Mouse (Mus musculus) midbrain, embryonic 15.5 days (tissue): Measurements from ENCODE around the gene Vps16. TPM values are rescaled to one million over a fixed set of nuclear protein-coding genes. Genes with fewer than 3 reads are reported as not detected.
A peak's percentile ranks its signal among the peaks of the same experiment; 100 is the strongest.

Experiments
- ATAC-seq: fragments of 200-750 bp; cut with Nextera tagmentation; replicated peaks from 2 replicates; pipeline ENCODE4 v1.8.0; 2017; ENCODE audit warnings: moderate TSS enrichment
- H3K27ac ChIP-seq: fragments of 300-500 bp; sonication (generic); 2 replicates; pipeline ENCODE4 v1.5.1; 2015; ENCODE audit warnings: mild to moderate bottlenecking, inconsistent platforms
- H3K27me3 ChIP-seq: fragments of 300-500 bp; sonication (generic); replicated peaks from 2 replicates; pipeline ENCODE4 v1.6.1; 2015; ENCODE audit warnings: inconsistent platforms
- H3K36me3 ChIP-seq: fragments of 300-500 bp; sonication (generic); replicated peaks from 2 replicates; pipeline ENCODE4 v1.6.1; 2015; ENCODE audit warnings: inconsistent platforms
- H3K4me1 ChIP-seq: fragments of 300-500 bp; sonication (generic); 2 replicates; pipeline ENCODE4 v1.6.1; 2015; ENCODE audit warnings: inconsistent platforms
- H3K4me2 ChIP-seq: fragments of 300-500 bp; sonication (generic); 2 replicates; pipeline ENCODE4 v1.6.1; 2015; ENCODE audit warnings: inconsistent platforms, mild to moderate bottlenecking, moderate library complexity
- H3K4me3 ChIP-seq: fragments of 300-500 bp; sonication (generic); 2 replicates; pipeline ENCODE4 v1.5.1; 2015; ENCODE audit warnings: mild to moderate bottlenecking, inconsistent platforms
- H3K9ac ChIP-seq: fragments of 300-500 bp; sonication (generic); 2 replicates; pipeline ENCODE4 v1.6.1; 2015; ENCODE audit warnings: mild to moderate bottlenecking, inconsistent platforms
- H3K9me3 ChIP-seq: fragments of 300-500 bp; sonication (generic); 2 replicates; pipeline ENCODE4 v1.6.1; 2016; ENCODE audit warnings: inconsistent platforms
- WGBS: fragments of 180-500 bp; shearing (Covaris S2); methylation state at CpG from one replicate; pipeline ENCODE4 v1.1.7; 2015; ENCODE audit warnings: mixed read lengths; 5-methylcytosine and 5-hydroxymethylcytosine counted together
- polyA plus RNA-seq: library from polyadenylated mRNA; unstranded; fragments of >200 nt; fragmentation: Nextera tagmentation; extraction: Ambion mirVana; gene quantifications from 2 replicates; pipeline ENCODE4 v1.2.1, GENCODE M21; 2015

Gene Vps16
- polyA plus RNA-seq, 1 experiment from 2014 or later = 108 TPM

DNA sequence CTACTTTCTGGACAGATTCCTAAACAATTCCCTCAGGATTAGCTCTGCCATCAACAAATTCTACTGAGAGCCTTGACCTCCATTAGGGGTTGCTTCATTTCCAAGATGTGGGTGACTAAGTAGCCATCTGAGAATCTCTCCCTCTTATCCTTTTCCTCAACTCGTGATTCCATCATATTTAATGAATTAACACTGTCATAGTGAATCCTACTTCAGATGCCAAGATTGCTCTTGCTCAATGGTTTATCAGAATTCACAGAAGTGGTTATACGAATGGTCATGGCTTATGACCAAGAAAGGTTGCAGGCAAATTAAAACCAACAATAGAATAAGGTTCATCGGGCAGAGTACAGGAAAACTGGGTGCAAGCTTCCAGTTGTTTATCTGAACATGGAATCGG, 22.2 kb upstream of the Vps16 start:
- no peak for ATAC-seq
- no peak overlapping the region for H3K4me3 ChIP-seq
- no peak overlapping the region for H3K4me2 ChIP-seq
- H3K27ac ChIP-seq = no peak overlapping the region
- no peak overlapping the region for H3K9ac ChIP-seq
- WGBS = 86% methylated on average over 4 of the region's 4 CpGs
- H3K36me3 ChIP-seq = no peaks in the 10 kb centered on the region
- H3K4me1 ChIP-seq = peaks cover 13% of the 10 kb centered on the region
- no peaks in the 10 kb centered on the region for H3K9me3 ChIP-seq
- H3K27me3 ChIP-seq = peaks cover 7% of the 10 kb centered on the region; the same call in 1 of the 2 replicates

DNA sequence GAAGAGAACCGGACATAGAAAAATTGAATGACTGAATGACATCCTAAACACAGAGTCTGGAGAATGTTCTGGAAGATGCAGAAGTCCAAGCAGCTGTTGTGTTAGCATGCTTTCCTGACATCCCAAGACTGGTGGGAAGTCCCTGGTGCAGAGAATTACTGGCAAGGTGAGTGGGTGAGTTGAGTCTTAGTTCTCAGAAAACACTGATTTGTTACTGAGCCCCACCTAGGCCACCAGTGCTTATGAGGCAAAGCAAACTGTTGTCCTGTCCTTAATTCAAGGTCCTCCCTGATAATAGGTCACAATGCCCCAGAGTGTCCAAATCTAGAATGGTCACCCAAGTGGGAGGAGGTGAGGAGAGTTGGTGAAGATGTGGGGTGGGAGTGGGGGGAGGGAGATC, 19.2 kb upstream of the Vps16 start, which contains the start of the genes Gm28372 and 1700020A23Rik:
Gene Gm28372 (plus strand): TSS at position 301 of the 400 bp plus-strand sequence.
Gene 1700020A23Rik (plus strand): TSS at position 321 of the 400 bp plus-strand sequence.
- H3K9ac ChIP-seq = no peak within 1 kb of the TSS
- H3K9me3 ChIP-seq = no peaks in the 10 kb centered on the region
- no peaks in the 10 kb centered on the region for H3K27me3 ChIP-seq
- no peak for ATAC-seq
- no peak within 1 kb of the TSS for H3K4me2 ChIP-seq
- no peaks in the 10 kb centered on the region for H3K36me3 ChIP-seq
- 92% methylated on average over 1 of the region's 1 CpGs for WGBS
- no peak within 1 kb of the TSS for H3K27ac ChIP-seq
- H3K4me3 ChIP-seq = no peak within 1 kb of the TSS
- no peaks in the 10 kb centered on the region for H3K4me1 ChIP-seq

DNA sequence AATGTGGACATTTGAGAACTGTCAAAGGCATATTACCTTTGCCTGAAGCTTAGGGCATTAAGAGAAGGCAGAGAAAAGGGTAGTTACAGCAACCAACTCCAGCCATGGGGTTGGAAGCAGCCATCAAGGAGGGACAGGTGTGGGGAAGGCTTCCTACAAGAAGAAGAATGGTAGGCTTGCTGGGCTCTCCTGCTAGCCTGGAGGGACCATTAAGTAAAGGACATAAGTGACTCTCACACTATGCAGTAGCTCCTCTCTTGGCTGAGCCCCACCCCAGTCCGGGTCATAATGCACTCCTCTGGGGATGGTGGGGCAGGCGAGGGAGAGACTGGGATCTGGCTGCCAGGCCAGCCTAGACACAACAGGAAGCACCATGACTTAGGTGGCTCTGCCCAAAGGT, 18.0 kb upstream of the Vps16 start, which contains the start of gene Tmem239:
Gene Tmem239 (plus strand): TSS at position 301 of the 400 bp plus-strand sequence.
- WGBS = 96% methylated on average over 2 of the region's 2 CpGs
- no peaks in the 10 kb centered on the region for H3K27me3 ChIP-seq

DNA sequence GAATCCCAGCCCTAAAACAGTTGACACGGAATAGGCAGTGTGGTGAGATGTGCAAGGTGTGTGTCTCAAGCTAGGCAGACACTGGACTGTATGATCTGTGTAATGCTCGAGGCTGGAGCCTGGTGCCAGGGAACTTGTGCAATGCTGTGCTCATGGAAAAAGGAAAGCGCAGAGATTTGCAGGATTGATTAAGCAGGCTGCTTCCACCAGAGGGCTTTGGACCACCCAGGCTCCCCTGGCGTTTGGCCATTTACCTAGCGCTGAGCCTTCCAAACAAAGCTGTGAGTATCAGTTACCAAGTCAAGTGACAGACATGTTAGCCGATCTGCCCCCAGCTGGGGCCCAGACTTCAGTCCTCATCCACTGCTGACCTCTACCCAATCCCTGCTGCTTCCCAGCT, 15.9 kb upstream of the Vps16 start:
- Histone ChIP-seq H3K27ac (no peak overlapping the region), H3K27me3 (no peaks in the 10 kb centered on the region), H3K9me3 (no peaks in the 10 kb centered on the region), H3K36me3 (no peaks in the 10 kb centered on the region), H3K9ac (no peak overlapping the region), H3K4me2 (no peak overlapping the region), H3K4me1 (no peaks in the 10 kb centered on the region), H3K4me3 (no peak overlapping the region)
- ATAC-seq = no peak
- 15% methylated on average over 6 of the region's 6 CpGs for WGBS

More for the DNA sequence above, 18.0 kb upstream of the Vps16 start, which contains the start of gene Tmem239:
- no peaks in the 10 kb centered on the region for H3K9me3 ChIP-seq
- H3K4me1 ChIP-seq = no peaks in the 10 kb centered on the region
- no peaks in the 10 kb centered on the region for H3K36me3 ChIP-seq
- H3K9ac ChIP-seq = no peak within 1 kb of the TSS
- no peak within 1 kb of the TSS for H3K4me3 ChIP-seq
- no peak for ATAC-seq
- no peak within 1 kb of the TSS for H3K4me2 ChIP-seq
- H3K27ac ChIP-seq = no peak within 1 kb of the TSS

DNA sequence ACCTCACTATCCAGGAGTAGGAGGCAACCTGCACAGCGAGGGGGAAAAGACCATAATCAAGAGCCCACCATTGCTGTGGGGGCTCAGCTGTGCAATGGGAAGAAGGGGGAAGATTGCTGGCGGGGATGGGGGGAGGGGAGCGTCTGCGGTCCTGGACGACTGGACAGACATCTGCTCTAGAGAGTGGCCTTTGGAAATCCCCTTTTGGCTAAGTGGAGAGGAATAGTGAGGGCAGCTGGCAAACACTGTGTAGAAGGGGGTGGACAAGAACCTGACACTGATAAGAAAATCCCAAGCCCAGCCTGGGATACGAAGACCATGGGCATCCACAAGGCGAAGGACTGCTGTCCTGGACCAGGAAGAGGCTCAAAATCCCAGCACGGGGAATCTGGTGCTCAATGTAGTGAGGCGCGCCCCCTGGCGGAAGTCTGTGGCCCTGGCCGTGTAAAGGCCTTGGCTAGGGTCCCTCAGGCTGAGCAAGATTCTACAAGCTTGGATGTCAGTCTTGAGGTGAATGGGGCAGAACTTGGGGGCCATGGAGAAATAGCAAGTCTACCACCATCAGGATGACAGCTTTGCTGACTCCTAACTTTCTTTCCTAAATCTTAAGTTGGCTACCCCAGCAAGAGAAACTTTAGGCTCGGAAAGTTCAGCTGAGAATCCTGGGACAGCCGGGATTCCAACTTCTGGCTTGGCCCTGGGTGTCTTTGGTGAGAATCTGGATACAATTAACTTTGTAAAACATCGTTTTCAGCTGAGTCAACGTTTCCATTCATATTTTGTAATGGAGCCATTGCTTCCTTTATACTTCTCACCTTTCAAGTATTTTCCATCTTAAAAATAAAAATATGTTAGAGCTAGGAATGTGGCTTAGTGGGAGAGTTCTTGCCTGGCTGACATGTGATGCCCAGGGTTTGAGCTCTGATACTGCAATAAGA, 12.3 kb upstream of the Vps16 start:
- ATAC-seq = peak; percentile 82
- Histone ChIP-seq H3K4me3 (no peak overlapping the region), H3K9me3 (no peaks in the 10 kb centered on the region), H3K4me2 (no peak overlapping the region), H3K27ac (no peak overlapping the region), H3K9ac (no peak overlapping the region), H3K4me1 (no peaks in the 10 kb centered on the region), H3K36me3 (no peaks in the 10 kb centered on the region), H3K27me3 (no peaks in the 10 kb centered on the region)
- WGBS = 36% methylated on average over 16 of the region's 16 CpGs

DNA sequence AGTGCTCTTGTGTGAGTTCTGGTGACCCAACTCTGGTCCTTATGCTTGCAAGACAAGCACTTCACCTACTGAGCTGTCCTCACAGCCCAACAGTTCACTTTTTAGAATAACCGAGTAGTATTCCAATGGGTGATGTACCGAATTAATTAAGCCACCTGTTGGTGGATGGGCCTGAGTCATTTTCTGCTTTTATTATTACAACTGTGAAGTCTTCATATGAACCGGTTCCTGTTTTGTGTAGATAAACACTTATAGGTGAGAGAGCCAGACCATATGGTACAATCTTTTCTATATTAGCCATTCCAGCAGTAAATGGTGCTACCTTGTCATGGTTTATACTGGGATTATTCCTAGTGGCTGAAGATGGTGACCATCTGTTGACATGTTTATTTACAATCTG, 11.4 kb upstream of the Vps16 start:
- ATAC-seq = no peak
- 77% methylated on average over 3 of the region's 3 CpGs for WGBS

DNA sequence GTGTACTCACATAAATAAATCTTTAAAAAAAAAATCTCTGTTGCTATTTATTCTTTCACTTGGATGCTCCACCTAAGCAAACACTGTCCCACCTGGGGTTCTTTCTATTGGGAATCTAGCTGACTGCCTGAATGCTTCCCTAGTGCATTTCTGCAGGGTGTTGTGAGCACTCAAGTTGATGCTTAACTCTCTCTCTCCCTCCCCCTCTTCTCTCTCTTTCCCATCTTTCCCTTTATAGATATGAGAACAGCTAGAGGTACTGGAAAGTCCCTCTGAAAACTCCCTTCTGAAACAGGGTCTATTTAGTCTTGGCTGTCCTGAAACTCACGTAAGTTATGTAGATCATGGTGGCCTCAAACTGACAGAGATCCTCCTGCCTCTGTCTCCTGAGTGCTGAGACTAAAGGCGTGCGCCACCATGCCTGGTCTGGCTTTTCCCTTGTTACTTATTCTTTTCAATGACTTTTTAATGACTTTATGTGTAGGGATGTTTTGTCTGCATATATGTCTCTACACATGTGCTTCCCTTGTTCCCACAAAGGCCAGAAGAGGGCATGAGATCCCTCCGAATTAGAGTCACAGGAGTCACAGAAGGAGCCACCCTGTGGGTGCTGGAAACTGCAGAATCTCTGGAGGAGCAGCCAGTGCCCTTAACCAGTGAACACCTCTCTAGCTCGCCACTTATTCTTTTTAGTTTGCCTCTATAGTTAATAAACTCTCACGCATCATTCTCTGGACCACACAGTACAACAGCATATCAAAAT, 9.9 kb upstream of the Vps16 start:
- no peak overlapping the region for H3K27ac ChIP-seq
- no peak for ATAC-seq
- 72% methylated on average over 6 of the region's 6 CpGs for WGBS
- H3K4me2 ChIP-seq = no peak overlapping the region
- no peak overlapping the region for H3K4me3 ChIP-seq
- H3K27me3 ChIP-seq = no peaks in the 10 kb centered on the region
- no peaks in the 10 kb centered on the region for H3K9me3 ChIP-seq
- H3K36me3 ChIP-seq = no peaks in the 10 kb centered on the region
- no peaks in the 10 kb centered on the region for H3K4me1 ChIP-seq
- H3K9ac ChIP-seq = no peak overlapping the region

More for the DNA sequence above, 11.4 kb upstream of the Vps16 start:
- no peaks in the 10 kb centered on the region for H3K9me3 ChIP-seq
- no peaks in the 10 kb centered on the region for H3K27me3 ChIP-seq
- no peaks in the 10 kb centered on the region for H3K36me3 ChIP-seq
- no peak overlapping the region for H3K9ac ChIP-seq
- H3K4me1 ChIP-seq = no peaks in the 10 kb centered on the region
- no peak overlapping the region for H3K27ac ChIP-seq
- no peak overlapping the region for H3K4me3 ChIP-seq
- H3K4me2 ChIP-seq = no peak overlapping the region

DNA sequence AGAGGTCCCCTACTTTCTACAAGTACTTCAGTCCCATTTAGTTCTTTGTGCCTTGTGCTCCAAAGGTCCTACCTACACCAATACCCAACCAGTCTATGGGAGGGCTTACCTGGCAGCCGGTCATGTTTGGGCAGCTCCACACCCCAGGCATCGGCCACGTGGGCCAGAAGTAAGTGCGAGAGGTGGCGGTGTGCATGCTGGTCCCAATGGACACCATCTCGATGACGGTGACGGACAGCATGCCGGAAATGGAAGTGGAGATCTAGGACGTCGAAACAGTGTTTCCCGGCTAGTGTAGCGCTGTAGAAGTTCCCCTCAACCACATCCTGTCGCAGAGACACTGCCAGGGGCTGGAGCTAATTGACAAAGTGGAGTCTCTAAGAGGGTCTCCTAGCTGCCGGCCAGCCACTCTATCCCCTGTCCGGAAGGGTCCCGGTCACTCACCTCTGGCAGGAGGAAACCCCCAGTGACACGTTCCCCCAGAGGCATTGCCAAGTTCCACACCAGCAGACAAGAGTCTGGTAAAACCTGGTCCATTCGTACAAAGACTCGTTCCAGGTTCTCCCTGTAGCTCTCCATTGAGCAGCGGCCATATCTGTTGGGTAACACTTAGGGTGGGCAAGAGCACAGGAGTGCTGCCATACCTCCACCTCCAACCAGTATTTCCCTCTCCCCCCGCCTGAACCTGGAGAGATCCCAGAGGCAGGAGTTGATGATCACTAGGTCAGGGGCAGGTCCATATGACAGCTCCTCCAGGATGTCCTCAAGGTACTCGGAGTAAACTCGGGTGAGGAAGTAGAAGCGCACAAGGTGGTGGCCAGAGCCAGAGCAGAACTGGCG, 2.1 kb upstream of the Vps16 start:
- no peaks in the 10 kb centered on the region for H3K9me3 ChIP-seq
- H3K4me1 ChIP-seq = peaks cover 41% of the 10 kb centered on the region
- no peaks in the 10 kb centered on the region for H3K27me3 ChIP-seq
- no peak overlapping the region for H3K27ac ChIP-seq
- no peak overlapping the region for H3K4me2 ChIP-seq
- 97% methylated on average over 26 of the region's 26 CpGs for WGBS
- no peak overlapping the region for H3K9ac ChIP-seq
- ATAC-seq = no peak
- H3K4me3 ChIP-seq = no peak overlapping the region
- H3K36me3 ChIP-seq = no peaks in the 10 kb centered on the region

DNA sequence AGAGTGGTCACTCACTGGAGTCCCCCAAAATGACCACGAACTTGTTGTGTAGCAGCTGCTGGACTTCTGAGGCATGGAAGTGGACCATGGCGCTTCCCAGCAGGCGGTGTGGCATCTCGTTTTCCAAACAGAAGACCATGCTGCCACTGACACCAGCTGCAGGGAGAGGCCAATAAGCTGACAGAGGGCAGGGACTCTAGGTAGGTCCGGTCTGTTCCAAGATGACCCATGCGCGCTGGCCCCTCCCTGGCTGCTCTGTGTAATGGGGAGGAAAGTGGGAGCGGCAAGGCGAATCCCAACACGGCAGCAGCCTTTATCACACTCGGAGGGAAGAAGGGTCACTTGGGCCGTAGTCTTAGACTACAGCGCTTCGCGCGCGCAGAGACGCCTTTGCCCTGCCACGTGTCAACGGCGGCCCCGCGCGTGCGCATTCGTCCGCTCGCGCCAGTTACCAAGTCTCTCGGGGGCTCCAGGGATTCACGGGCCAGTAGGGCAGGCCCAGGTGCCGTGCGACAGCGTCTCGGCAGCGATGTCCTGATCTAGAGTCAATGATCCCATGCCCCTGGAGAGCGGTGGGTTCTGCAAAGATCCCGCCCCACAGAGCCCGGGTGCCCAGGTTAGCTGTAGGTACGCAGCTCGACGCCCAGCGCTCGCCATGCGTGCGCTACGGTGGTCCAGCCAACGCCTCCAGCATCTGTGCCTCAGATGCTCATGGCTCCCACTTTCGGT, 578 bp upstream of the Vps16 start:
- 14% methylated on average over 49 of the region's 49 CpGs for WGBS
- Histone ChIP-seq H3K4me1 (peaks cover 41% of the 10 kb centered on the region), H3K4me3 (peak overlapping the region; percentile 60), H3K9me3 (no peaks in the 10 kb centered on the region), H3K27ac (peak overlapping the region; percentile 95), H3K9ac (peak overlapping the region; percentile 79), H3K4me2 (peak overlapping the region; percentile 77), H3K27me3 (no peaks in the 10 kb centered on the region), H3K36me3 (no peaks in the 10 kb centered on the region)
- peak; percentile 84 for ATAC-seq

DNA sequence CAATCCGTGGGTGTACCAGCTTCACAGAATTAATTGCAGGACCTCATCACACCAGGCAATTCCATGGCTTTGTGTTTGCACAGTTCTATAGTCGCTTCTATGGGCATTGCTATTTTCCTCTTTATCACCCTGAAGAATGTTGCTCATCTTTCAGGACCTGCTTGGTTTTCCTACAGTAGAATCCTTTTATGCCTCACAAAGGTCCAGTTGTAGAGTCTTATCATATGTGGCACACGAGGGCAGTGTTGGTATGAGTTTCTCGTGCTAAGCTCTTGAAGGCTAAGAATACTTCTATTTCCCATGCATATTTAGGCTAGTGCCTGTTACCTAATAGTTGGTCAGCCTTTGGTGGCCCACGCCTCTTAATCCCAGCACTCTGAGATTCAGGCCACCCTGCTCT, 973 bp downstream of the Vps16 start:
- H3K27me3 ChIP-seq = no peaks in the 10 kb centered on the region
- 40% methylated on average over 5 of the region's 5 CpGs for WGBS
- H3K36me3 ChIP-seq = no peaks in the 10 kb centered on the region
- H3K9ac ChIP-seq = peak overlapping the region; percentile 79
- peak overlapping the region; percentile 95; the same call in 1 of the 2 replicates for H3K27ac ChIP-seq
- H3K4me1 ChIP-seq = peaks cover 41% of the 10 kb centered on the region
- H3K9me3 ChIP-seq = no peaks in the 10 kb centered on the region
- H3K4me2 ChIP-seq = peak overlapping the region; percentile 77
- no peak for ATAC-seq
- peak overlapping the region; percentile 60 for H3K4me3 ChIP-seq

DNA sequence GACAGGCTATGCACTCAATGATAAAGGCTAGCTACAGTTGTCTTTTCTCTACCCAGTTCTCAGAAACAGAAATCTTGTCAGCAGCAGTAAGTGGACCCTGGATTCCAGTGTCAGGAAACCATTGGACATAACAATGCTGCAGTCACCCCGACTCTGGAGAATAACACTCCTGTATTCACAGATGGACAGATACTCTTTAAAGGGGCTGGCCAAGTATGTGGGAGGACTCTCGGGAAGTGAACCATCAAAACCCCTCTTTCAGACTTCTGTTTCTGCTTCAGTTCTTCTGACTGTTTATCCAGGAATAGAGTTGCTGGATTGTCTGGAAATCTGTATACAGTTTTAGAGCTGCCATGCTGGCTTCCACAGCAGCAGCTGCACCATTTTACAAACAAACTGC, 5.7 kb downstream of the Vps16 start:
- Histone ChIP-seq H3K4me2 (no peak overlapping the region), H3K36me3 (no peaks in the 10 kb centered on the region), H3K9ac (no peak overlapping the region), H3K4me1 (peaks cover 14% of the 10 kb centered on the region), H3K27ac (no peak overlapping the region), H3K4me3 (no peak overlapping the region), H3K9me3 (no peaks in the 10 kb centered on the region), H3K27me3 (no peaks in the 10 kb centered on the region)
- no peak for ATAC-seq
- WGBS = 71% methylated on average over 2 of the region's 2 CpGs
